Mouse (Mus musculus) spleen, adult 2 months (tissue): ENCODE results near the gene Map3k9.

ENCODE experiments used
- CTCF ChIP-seq: fragments of 200-500 bp; IDR thresholded peaks from 2 replicates; pipeline ENCODE4 v1.5.1; 2011; ENCODE audit warnings: mild to moderate bottlenecking, inconsistent platforms; ENCODE audit not compliant: insufficient read depth, insufficient read length, insufficient replicate concordance; ENCODE audit errors: extremely low read depth
- POLR2A ChIP-seq: fragments of 200-500 bp; IDR thresholded peaks from 2 replicates; pipeline ENCODE4 v1.6.1; 2011; ENCODE audit warnings: low read depth, low read length, inconsistent platforms

- TF ChIP-seq CTCF (no peak), POLR2A (no peak)
These were observed 97.6 kb downstream of the Map3k9 start for GRCm38 (mm10) chr12:81683395-81683794.
